Comparison of ENCODE assay signal across 12 mouse cellular contexts in genomic region chr10:126972988-126973387, GRCm38 (mm10). TPM values are rescaled to one million over a fixed set of nuclear protein-coding genes. Genes with fewer than 3 reads are reported as not detected.
DNase-seq lines count a peak whose midpoint lies in the region; ATAC-seq lines count a peak whose summit lies in the region.
"Had no signal": no experiment of that assay in that cellular context is flagged by ENCODE, and none has a peak within 500 bp of the region (broad histone marks: within the 10 kb centered on the region; RNA-seq: fewer than 3 reads in every experiment).

No protein-coding gene starts in this region.

- no peak for DNase-seq in hindbrain, embryonic 10.5 days (ENCODE audit: low spot score)
- DNase-seq in hindbrain, embryonic 11.5 days (ENCODE audit: low spot score): no peak
- DNase-seq in ES-CJ7 (ENCODE audit: low read depth, low spot score): peak; percentile 57
- no peak for DNase-seq in embryonic facial prominence, embryonic 10.5 days (ENCODE audit: low spot score)
- DNase-seq in adrenal gland, postnatal 4 days (ENCODE audit: low spot score in 2 of 2): no peak
- DNase-seq: kidney, adult 18-20 months had no signal

- 22% methylated on average over 7 of the region's 7 CpGs for WGBS in hindbrain, embryonic 10.5 days
- 29% methylated on average over 7 of the region's 7 CpGs for WGBS in hindbrain, embryonic 11.5 days
- WGBS in embryonic facial prominence, embryonic 10.5 days: 24% methylated on average over 7 of the region's 7 CpGs
- WGBS in limb, embryonic 13.5 days: 21% methylated on average over 7 of the region's 7 CpGs
- 30% methylated on average over 7 of the region's 7 CpGs for WGBS in hindbrain, embryonic 12.5 days

- no peak overlapping the region for H3K9ac ChIP-seq in hindbrain, embryonic 11.5 days (ENCODE audit: low read depth, low read length)
- peak overlapping the region; percentile 20; the same call in 1 of the 2 replicates for H3K9ac ChIP-seq in limb, embryonic 13.5 days
- no peak overlapping the region for H3K9ac ChIP-seq in hindbrain, embryonic 12.5 days

- peak overlapping the region; percentile 81 for H3K27ac ChIP-seq in hindbrain, embryonic 10.5 days
- no peak overlapping the region for H3K27ac ChIP-seq in hindbrain, embryonic 11.5 days (ENCODE audit: low read depth, low read length)
- peak overlapping the region; percentile 85 for H3K27ac ChIP-seq in embryonic facial prominence, embryonic 10.5 days (replicated peaks)
- H3K27ac ChIP-seq in limb, embryonic 13.5 days: peak overlapping the region; percentile 86
- H3K27ac ChIP-seq in hindbrain, embryonic 12.5 days: no peak overlapping the region

- peaks cover 48% of the 10 kb centered on the region for H3K4me1 ChIP-seq in hindbrain, embryonic 10.5 days (replicated peaks)
- peaks cover 6% of the 10 kb centered on the region for H3K4me1 ChIP-seq in hindbrain, embryonic 11.5 days (replicated peaks; ENCODE audit: control insufficient read depth, insufficient read depth, low read length)
- peaks cover 47% of the 10 kb centered on the region for H3K4me1 ChIP-seq in embryonic facial prominence, embryonic 10.5 days
- H3K4me1 ChIP-seq in limb, embryonic 13.5 days: peaks cover 45% of the 10 kb centered on the region
- peaks cover 18% of the 10 kb centered on the region for H3K4me1 ChIP-seq in hindbrain, embryonic 12.5 days

- ATAC-seq in hindbrain, embryonic 11.5 days (ENCODE audit: low FRiP score): no peak
- no peak for ATAC-seq in limb, embryonic 13.5 days (ENCODE audit: low FRiP score, low read depth)
- ATAC-seq in hindbrain, embryonic 12.5 days (ENCODE audit: low FRiP score): no peak
- ATAC-seq: activated CD4-positive, CD25-positive, alpha-beta regulatory T cell, adult 4 months; forebrain, embryonic 14.5 days had no signal

- no peaks in the 10 kb centered on the region for H3K36me3 ChIP-seq in hindbrain, embryonic 10.5 days
- no peaks in the 10 kb centered on the region for H3K36me3 ChIP-seq in hindbrain, embryonic 11.5 days (ENCODE audit: control insufficient read depth, insufficient read depth, low read length)
- H3K36me3 ChIP-seq in embryonic facial prominence, embryonic 10.5 days (replicated peaks): no peaks in the 10 kb centered on the region
- no peaks in the 10 kb centered on the region for H3K36me3 ChIP-seq in limb, embryonic 13.5 days
- no peaks in the 10 kb centered on the region for H3K36me3 ChIP-seq in hindbrain, embryonic 12.5 days

- H3K4me2 ChIP-seq in hindbrain, embryonic 11.5 days (replicated peaks; ENCODE audit: low read depth, low read length): no peak overlapping the region
- peak overlapping the region; percentile 51; the same call in 1 of the 2 replicates for H3K4me2 ChIP-seq in limb, embryonic 13.5 days (replicated peaks)
- H3K4me2 ChIP-seq in hindbrain, embryonic 12.5 days (replicated peaks): no peak overlapping the region

- H3K4me3 ChIP-seq in hindbrain, embryonic 10.5 days: 0 out of 2 replicates have a peak overlapping the region, but pooled peaks have one; percentile 40
- no peak overlapping the region for H3K4me3 ChIP-seq in hindbrain, embryonic 11.5 days (ENCODE audit: low read depth, low read length)
- peak overlapping the region; percentile 46; the same call in 1 of the 2 replicates for H3K4me3 ChIP-seq in embryonic facial prominence, embryonic 10.5 days
- H3K4me3 ChIP-seq in limb, embryonic 13.5 days: no peak overlapping the region
- no peak overlapping the region for H3K4me3 ChIP-seq in hindbrain, embryonic 12.5 days
- H3K4me3 ChIP-seq: myocyte had no signal

- H3K27me3 ChIP-seq in hindbrain, embryonic 10.5 days (ENCODE audit: insufficient read depth, poor library complexity, severe bottlenecking): peaks cover 37% of the 10 kb centered on the region
- peaks cover 11% of the 10 kb centered on the region for H3K27me3 ChIP-seq in hindbrain, embryonic 11.5 days (ENCODE audit: control insufficient read depth, insufficient read depth, low read length)
- 0 out of 2 replicates have a peak, but pooled peaks cover 8% of the 10 kb centered on the region for H3K27me3 ChIP-seq in embryonic facial prominence, embryonic 10.5 days (replicated peaks; ENCODE audit: low read depth, poor library complexity, severe bottlenecking)
- no peaks in the 10 kb centered on the region for H3K27me3 ChIP-seq in limb, embryonic 13.5 days
- H3K27me3 ChIP-seq in hindbrain, embryonic 12.5 days: peaks cover 48% of the 10 kb centered on the region

- H3K9me3 ChIP-seq in hindbrain, embryonic 10.5 days: no peaks in the 10 kb centered on the region
- no peaks in the 10 kb centered on the region for H3K9me3 ChIP-seq in hindbrain, embryonic 11.5 days (ENCODE audit: control insufficient read depth, low read length)
- no peaks in the 10 kb centered on the region for H3K9me3 ChIP-seq in embryonic facial prominence, embryonic 10.5 days
- no peaks in the 10 kb centered on the region for H3K9me3 ChIP-seq in limb, embryonic 13.5 days
- H3K9me3 ChIP-seq in hindbrain, embryonic 12.5 days (replicated peaks): no peaks in the 10 kb centered on the region

RNA-seq across cellular contexts. Expression of gene Ctdsp2, which starts 5.5 kb away (rescaled TPM):
- 33.5 and 36.5 TPM in 2 replicates for polyA plus RNA-seq in hindbrain, embryonic 10.5 days (2016; fragmentation: Nextera tagmentation; extraction: Ambion mirVana)
- polyA plus RNA-seq in hindbrain, embryonic 11.5 days (2014; fragmentation: Nextera tagmentation; extraction: Ambion mirVana): 38.7 and 40.3 TPM in 2 replicates
- polyA plus RNA-seq in embryonic facial prominence, embryonic 10.5 days (2016; fragmentation: Nextera tagmentation; extraction: Ambion mirVana): 46.2 and 49.3 TPM in 2 replicates
- polyA plus RNA-seq in limb, embryonic 13.5 days (2015; fragmentation: Nextera tagmentation; extraction: Ambion mirVana): 78.2 and 78.9 TPM in 2 replicates
- 100 to 1,000 TPM; 244 to 246 TPM for total RNA-seq in adrenal gland, postnatal 4 days (2021)
- 50.5 and 51.1 TPM in 2 replicates for polyA plus RNA-seq in hindbrain, embryonic 12.5 days (2016; fragmentation: Nextera tagmentation; extraction: Ambion mirVana)

RNA-seq across cellular contexts. Expression of gene Avil, which starts 27.5 kb away (rescaled TPM):
- 0.63 and 1.6 TPM in 2 replicates for polyA plus RNA-seq in hindbrain, embryonic 10.5 days (2016; fragmentation: Nextera tagmentation; extraction: Ambion mirVana)
- polyA plus RNA-seq in hindbrain, embryonic 11.5 days (2014; fragmentation: Nextera tagmentation; extraction: Ambion mirVana): 0.29 and 1.7 TPM in 2 replicates
- polyA plus RNA-seq in embryonic facial prominence, embryonic 10.5 days (2016; fragmentation: Nextera tagmentation; extraction: Ambion mirVana): 0.06 and 0.44 TPM in 2 replicates
- polyA plus RNA-seq in limb, embryonic 13.5 days (2015; fragmentation: Nextera tagmentation; extraction: Ambion mirVana): 0.32 and 0.56 TPM in 2 replicates
- total RNA-seq in adrenal gland, postnatal 4 days (2021): under 1 TPM; 0.67 to 0.90 TPM
- polyA plus RNA-seq in hindbrain, embryonic 12.5 days (2016; fragmentation: Nextera tagmentation; extraction: Ambion mirVana): 1.6 and 2.1 TPM in 2 replicates
- total RNA-seq: megakaryocyte progenitor cell, adult 5-6 weeks had no signal
- polyA plus RNA-seq: activated CD4-positive, CD25-positive, alpha-beta regulatory T cell, adult 4 months had no signal

RNA-seq across cellular contexts. Expression of gene Tsfm, which starts 57.7 kb away (rescaled TPM):
- 91.4 and 97.4 TPM in 2 replicates for polyA plus RNA-seq in hindbrain, embryonic 10.5 days (2016; fragmentation: Nextera tagmentation; extraction: Ambion mirVana)
- polyA plus RNA-seq in hindbrain, embryonic 11.5 days (2014; fragmentation: Nextera tagmentation; extraction: Ambion mirVana): 75.6 and 78.7 TPM in 2 replicates
- polyA plus RNA-seq in embryonic facial prominence, embryonic 10.5 days (2016; fragmentation: Nextera tagmentation; extraction: Ambion mirVana): 103 and 106 TPM in 2 replicates
- 80.8 and 81.1 TPM in 2 replicates for polyA plus RNA-seq in limb, embryonic 13.5 days (2015; fragmentation: Nextera tagmentation; extraction: Ambion mirVana)
- 10 to 100 TPM; 67.0 to 70.6 TPM for total RNA-seq in adrenal gland, postnatal 4 days (2021)
- polyA plus RNA-seq in hindbrain, embryonic 12.5 days (2016; fragmentation: Nextera tagmentation; extraction: Ambion mirVana): 65.3 and 67.4 TPM in 2 replicates

Comparison
In these comparisons a context has a peak if more than half of its experiments do, and no peak if none do; other contexts are left out.
1. H3K27ac ChIP-seq: peak in hindbrain, embryonic 10.5 days (single experiment), embryonic facial prominence, embryonic 10.5 days (single experiment) and limb, embryonic 13.5 days (single experiment); none in hindbrain, embryonic 11.5 days (single experiment) and hindbrain, embryonic 12.5 days (single experiment).
2. H3K4me3 ChIP-seq: peak in hindbrain, embryonic 10.5 days (single experiment) and embryonic facial prominence, embryonic 10.5 days (single experiment); none in hindbrain, embryonic 11.5 days (single experiment), limb, embryonic 13.5 days (single experiment) and hindbrain, embryonic 12.5 days (single experiment).